Mouse (Mus musculus) small intestine, adult 2 months (tissue): ENCODE measurements at regions not wholly inside any gene's neighbourhood (a gene's known extent, or its start where the extent isn't known, plus 50 kb on each side); places are given as distances from the start of the nearest gene placed in this dataset.

Source experiments
- CTCF ChIP-seq: fragments of 200-500 bp; IDR thresholded peaks from 2 replicates; pipeline ENCODE4 v1.5.1; 2012; ENCODE audit warnings: low read depth, mild to moderate bottlenecking, control low read depth, inconsistent platforms, low read length, moderate library complexity, mixed read lengths; ENCODE audit not compliant: insufficient replicate concordance, insufficient read length; ENCODE audit errors: extremely low read depth
- POLR2A ChIP-seq: fragments of 200-500 bp; IDR thresholded peaks from 2 replicates; pipeline ENCODE4 v1.6.1; 2012; ENCODE audit warnings: low read depth, mild to moderate bottlenecking, control low read depth, inconsistent platforms, low read length, moderate library complexity

DNA sequence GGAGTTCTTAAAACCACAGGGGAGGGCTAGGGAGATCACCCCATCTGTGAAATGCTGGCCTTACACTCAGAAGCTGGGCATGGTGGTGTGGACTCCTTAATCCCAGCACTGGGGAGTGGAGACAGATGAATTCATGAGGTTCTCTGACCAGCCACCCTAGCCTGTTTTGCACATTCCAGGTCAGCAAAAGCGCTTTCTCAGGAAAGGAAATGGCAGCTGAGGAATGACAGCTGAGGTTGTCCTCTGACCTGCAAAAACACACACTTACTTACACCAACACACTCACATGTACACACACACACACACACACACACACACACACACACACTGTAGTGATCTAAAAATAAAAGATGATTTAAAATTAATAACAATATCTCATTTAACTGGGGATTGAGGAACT, 513.4 kb upstream of the Gm765 start:
- no peak for TF ChIP-seq CTCF
- no peak for TF ChIP-seq POLR2A
